Comparison of ENCODE assay signal across 8 mouse cellular contexts in genomic region chr12:87266827-87267603, GRCm38 (mm10). TPM values are rescaled to one million over a fixed set of nuclear protein-coding genes. Genes with fewer than 3 reads are reported as not detected.
DNase-seq lines count a peak whose midpoint lies in the region; ATAC-seq lines count a peak whose summit lies in the region.

No protein-coding gene starts in this region.

- peak overlapping the region; percentile 87 for H3K9ac ChIP-seq in kidney, embryonic 14.5 days (ENCODE audit: low read depth, low read length)
- H3K9ac ChIP-seq in forebrain, embryonic 11.5 days (ENCODE audit: low read length) = peak overlapping the region; percentile 89
- peak overlapping the region; percentile 88 for H3K9ac ChIP-seq in neural tube, embryonic 13.5 days

- ATAC-seq in kidney, embryonic 14.5 days (ENCODE audit: low FRiP score, low TSS enrichment) = peak; percentile 59
- ATAC-seq in forebrain, embryonic 11.5 days (replicated peaks; ENCODE audit: low FRiP score) = peak; percentile 68
- ATAC-seq in neural tube, embryonic 13.5 days (ENCODE audit: low read depth) = peak; percentile 70

- H3K27ac ChIP-seq in kidney, embryonic 14.5 days (ENCODE audit: low read depth, low read length) = peak overlapping the region; percentile 84
- peak overlapping the region; percentile 55 for H3K27ac ChIP-seq in forebrain, embryonic 11.5 days (ENCODE audit: low read depth, low read length)
- peak overlapping the region; percentile 90 for H3K27ac ChIP-seq in neural tube, embryonic 13.5 days (replicated peaks)

- 0% methylated on average over 31 of the region's 31 CpGs for WGBS in kidney, embryonic 14.5 days
- under 1% methylated on average over 31 of the region's 31 CpGs for WGBS in forebrain, embryonic 11.5 days
- under 1% methylated on average over 31 of the region's 31 CpGs for WGBS in neural tube, embryonic 13.5 days

- H3K27me3 ChIP-seq in kidney, embryonic 14.5 days (ENCODE audit: control insufficient read depth, insufficient read depth, low read length) = no peaks in the 10 kb centered on the region
- no peaks in the 10 kb centered on the region for H3K27me3 ChIP-seq in forebrain, embryonic 11.5 days (ENCODE audit: control insufficient read depth, insufficient read depth, low read length)
- H3K27me3 ChIP-seq in neural tube, embryonic 13.5 days = no peaks in the 10 kb centered on the region

- H3K36me3 ChIP-seq in kidney, embryonic 14.5 days (ENCODE audit: control insufficient read depth, insufficient read depth, low read length) = peaks cover 53% of the 10 kb centered on the region
- H3K36me3 ChIP-seq in forebrain, embryonic 11.5 days (ENCODE audit: control insufficient read depth, insufficient read depth, low read length) = peaks cover 3% of the 10 kb centered on the region; the same call in 1 of the 2 replicates
- peaks cover 44% of the 10 kb centered on the region for H3K36me3 ChIP-seq in neural tube, embryonic 13.5 days

- H3K4me3 ChIP-seq in kidney, embryonic 14.5 days (ENCODE audit: low read length) = peak overlapping the region; percentile 92
- peak overlapping the region; percentile 81 for H3K4me3 ChIP-seq in forebrain, embryonic 11.5 days (ENCODE audit: low read depth, low read length)
- peak overlapping the region; percentile 73 for H3K4me3 ChIP-seq in neural tube, embryonic 13.5 days

- DNase-seq in kidney, adult 9 months = no peak
- peak; percentile 34 for DNase-seq in MN1 (ENCODE audit: low spot score)
- no peak for DNase-seq in forebrain, embryonic 11.5 days (ENCODE audit: low spot score)
- DNase-seq in liver = peak; percentile 38
- no peak for DNase-seq in spleen, adult 12 weeks (ENCODE audit: low spot score)
- DNase-seq in ovary, postnatal 36 days (ENCODE audit: low spot score) = no peak

- no peaks in the 10 kb centered on the region for H3K9me3 ChIP-seq in kidney, embryonic 14.5 days (ENCODE audit: control insufficient read depth, low read length)
- H3K9me3 ChIP-seq in forebrain, embryonic 11.5 days (ENCODE audit: control insufficient read depth, low read length) = no peaks in the 10 kb centered on the region
- H3K9me3 ChIP-seq in neural tube, embryonic 13.5 days = no peaks in the 10 kb centered on the region

- peak overlapping the region; percentile 78 for H3K4me2 ChIP-seq in kidney, embryonic 14.5 days (replicated peaks; ENCODE audit: low read depth, low read length)
- peak overlapping the region; percentile 82 for H3K4me2 ChIP-seq in forebrain, embryonic 11.5 days (ENCODE audit: low read depth, low read length, severe bottlenecking)
- peak overlapping the region; percentile 97 for H3K4me2 ChIP-seq in neural tube, embryonic 13.5 days

- peaks cover 8% of the 10 kb centered on the region for H3K4me1 ChIP-seq in kidney, embryonic 14.5 days (ENCODE audit: control insufficient read depth, insufficient read depth, low read length)
- peaks cover 10% of the 10 kb centered on the region; the same call in 1 of the 2 replicates for H3K4me1 ChIP-seq in forebrain, embryonic 11.5 days (replicated peaks; ENCODE audit: control insufficient read depth, insufficient read depth, low read length)
- peaks cover 31% of the 10 kb centered on the region for H3K4me1 ChIP-seq in neural tube, embryonic 13.5 days (replicated peaks)

RNA-seq across cellular contexts. Expression of gene Ahsa1, which starts 0.7 kb away (rescaled TPM):
- 203 and 219 TPM in 2 replicates for polyA plus RNA-seq in kidney, embryonic 14.5 days (2014; fragmentation: Nextera tagmentation; extraction: Ambion mirVana)
- 213 and 221 TPM in 2 replicates for polyA plus RNA-seq in forebrain, embryonic 11.5 days (2014; fragmentation: Nextera tagmentation; extraction: Ambion mirVana)
- polyA plus RNA-seq in neural tube, embryonic 13.5 days (2015; fragmentation: Nextera tagmentation; extraction: Ambion mirVana) = 196 and 211 TPM in 2 replicates

RNA-seq across cellular contexts. Expression of gene Vipas39, which starts 1.0 kb away (rescaled TPM):
- polyA plus RNA-seq in kidney, embryonic 14.5 days (2014; fragmentation: Nextera tagmentation; extraction: Ambion mirVana) = 42.9 and 50.7 TPM in 2 replicates
- 61.0 and 63.3 TPM in 2 replicates for polyA plus RNA-seq in forebrain, embryonic 11.5 days (2014; fragmentation: Nextera tagmentation; extraction: Ambion mirVana)
- 56.9 and 58.2 TPM in 2 replicates for polyA plus RNA-seq in neural tube, embryonic 13.5 days (2015; fragmentation: Nextera tagmentation; extraction: Ambion mirVana)

RNA-seq across cellular contexts. Expression of gene Noxred1, which starts 28.5 kb away (rescaled TPM):
- polyA plus RNA-seq in kidney, embryonic 14.5 days (2014; fragmentation: Nextera tagmentation; extraction: Ambion mirVana) = 0.33 and 0.69 TPM in 2 replicates
- polyA plus RNA-seq in forebrain, embryonic 11.5 days (2014; fragmentation: Nextera tagmentation; extraction: Ambion mirVana) = 1.1 and 1.6 TPM in 2 replicates
- 1.6 and 1.7 TPM in 2 replicates for polyA plus RNA-seq in neural tube, embryonic 13.5 days (2015; fragmentation: Nextera tagmentation; extraction: Ambion mirVana)

RNA-seq across cellular contexts. Expression of gene Ism2, which starts 32.5 kb away (rescaled TPM):
- polyA plus RNA-seq in kidney, embryonic 14.5 days (2014; fragmentation: Nextera tagmentation; extraction: Ambion mirVana) = 0.36 and 0.54 TPM in 2 replicates
- polyA plus RNA-seq in forebrain, embryonic 11.5 days (2014; fragmentation: Nextera tagmentation; extraction: Ambion mirVana) = 1.0 and 2.3 TPM in 2 replicates
- polyA plus RNA-seq in neural tube, embryonic 13.5 days (2015; fragmentation: Nextera tagmentation; extraction: Ambion mirVana) = 0.60 and 0.61 TPM in 2 replicates

Comparison
In these comparisons a context has a peak if more than half of its experiments do, and no peak if none do; other contexts are left out.
1. DNase-seq: peak in MN1 (single experiment) and liver (single experiment); none in kidney, adult 9 months (single experiment), forebrain, embryonic 11.5 days (single experiment), spleen, adult 12 weeks (single experiment) and ovary, postnatal 36 days (single experiment).
2. Peak in every context shown above with its lines, with median percentiles within 50 percentile points of each other: ATAC-seq, H3K27ac ChIP-seq, H3K4me2 ChIP-seq, H3K4me3 ChIP-seq and H3K9ac ChIP-seq.